Mouse (Mus musculus): ENCODE measurements around the gene Slc9a5. TPM values are rescaled to one million over a fixed set of nuclear protein-coding genes. Genes with fewer than 3 reads are reported as not detected.
A peak's percentile ranks its signal among the peaks of the same experiment; 100 is the strongest.

The Slc9a5 gene
- polyA plus RNA-seq, 1 experiment = 1.9 TPM

DNA sequence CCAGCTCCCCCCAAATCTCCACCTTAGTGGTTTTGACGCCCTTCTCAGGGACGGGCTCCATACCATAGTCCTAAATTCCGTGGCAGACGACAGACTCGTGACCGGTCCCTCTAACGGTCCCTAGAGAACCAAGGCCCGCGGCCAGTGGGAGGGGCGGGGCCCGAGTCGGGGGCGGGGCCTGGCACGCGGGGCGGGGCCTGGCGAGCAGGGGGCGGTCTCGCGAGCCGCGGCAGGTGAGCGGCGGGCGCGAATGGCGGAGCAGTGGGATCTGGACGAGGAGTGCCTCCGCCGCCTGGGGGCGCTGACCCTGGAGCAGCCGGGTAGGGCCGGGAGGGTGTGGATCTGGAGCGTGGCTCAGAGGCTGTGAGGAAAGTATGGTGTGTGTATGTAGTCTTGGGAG, 64.7 kb downstream of the Slc9a5 start, which contains the start of the genes Kctd19 and Lrrc36:
Gene Kctd19 (minus strand): TSS at position 112 of the 400 bp plus-strand sequence.
Gene Lrrc36 (plus strand): TSS at position 181 of the 400 bp plus-strand sequence.
- Histone ChIP-seq H3K27me3 (replicated peaks; ENCODE audit: control insufficient read depth, insufficient read depth, low read length) (peaks cover 3% of the 10 kb centered on the region; the same call in 1 of the 2 replicates), H3K4me1 (ENCODE audit: control insufficient read depth, insufficient read depth, low read length) (peaks cover 3% of the 10 kb centered on the region; the same call in 1 of the 2 replicates), H3K4me3 (ENCODE audit: insufficient read depth, low read depth, low read length) (no peak within 1 kb of the TSS), H3K27ac (ENCODE audit: insufficient read depth, low read depth, low read length) (no peak within 1 kb of the TSS), H3K36me3 (ENCODE audit: control insufficient read depth, insufficient read depth, low read length) (no peaks in the 10 kb centered on the region)
- whole genome bisulfite sequencing = 2% methylated on average over 31 of the region's 34 CpGs
- peak; percentile 44 for DNase-seq
- TF ChIP-seq CTCF (conservative IDR thresholded peaks at IDR 0.05; ENCODE audit: insufficient read depth, insufficient read length, low read depth, low read length) (peak; percentile 21; the same call in 1 of the 2 replicates), POLR2A (IDR thresholded peaks at IDR 0.05; ENCODE audit: low read depth, low read length) (no peak)

- Histone ChIP-seq H3K36me3 (ENCODE audit: control insufficient read depth, insufficient read depth, low read length) (no peaks in the 10 kb centered on the region), H3K4me1 (ENCODE audit: control insufficient read depth, insufficient read depth, low read length) (no peaks in the 10 kb centered on the region), H3K27me3 (replicated peaks; ENCODE audit: control insufficient read depth, insufficient read depth, low read length) (no peaks in the 10 kb centered on the region), H3K4me3 (ENCODE audit: insufficient read depth, low read depth, low read length) (no peak overlapping the region), H3K27ac (ENCODE audit: insufficient read depth, low read depth, low read length) (no peak overlapping the region)
- TF ChIP-seq CTCF (conservative IDR thresholded peaks at IDR 0.05; ENCODE audit: insufficient read depth, insufficient read length, low read depth, low read length) = no peak
- no peak for TF ChIP-seq POLR2A (IDR thresholded peaks at IDR 0.05; ENCODE audit: low read depth, low read length)
- DNase-seq = no peak
- 90% methylated on average over 2 of the region's 2 CpGs for WGBS
Observed at GRCm38 (mm10) chr8:105418992-105419391, 70.3 kb downstream of the Slc9a5 start.

Other genes starting within 250 kb of the Slc9a5 start
- gene Ces4a, start 217.0 kb upstream of the Slc9a5 start, polyA plus RNA-seq (2012; rRNA removed) = 0.03 TPM in 1 of 2 replicates, not detected in the other
- gene Cbfb, start 178.2 kb upstream of the Slc9a5 start, polyA plus RNA-seq (2012; rRNA removed) = 4.4 and 6.1 TPM in 2 replicates
- gene D230025D16Rik, start 123.7 kb upstream of the Slc9a5 start, polyA plus RNA-seq (2012; rRNA removed) = 22.1 and 23.2 TPM in 2 replicates
- 4.8 and 5.3 TPM in 2 replicates for gene B3gnt9, start 93.7 kb upstream of the Slc9a5 start, polyA plus RNA-seq (2012; rRNA removed)
- gene Tradd, start 84.2 kb upstream of the Slc9a5 start, polyA plus RNA-seq (2012; rRNA removed) = 13.1 and 13.5 TPM in 2 replicates
- gene Fbxl8, start 84.2 kb upstream of the Slc9a5 start, polyA plus RNA-seq (2012; rRNA removed) = 6.9 and 8.3 TPM in 2 replicates
- 2.1 and 2.7 TPM in 2 replicates for gene Hsf4, start 79.0 kb upstream of the Slc9a5 start, polyA plus RNA-seq (2012; rRNA removed)
- gene Nol3, start 72.7 kb upstream of the Slc9a5 start, polyA plus RNA-seq (2012; rRNA removed) = 4.8 and 5.6 TPM in 2 replicates
- gene 4931428F04Rik, start 59.0 kb upstream of the Slc9a5 start, polyA plus RNA-seq (2012; rRNA removed) = 2.1 and 2.5 TPM in 2 replicates
- 11.7 and 15.3 TPM in 2 replicates for gene Exoc3l, start 52.7 kb upstream of the Slc9a5 start, polyA plus RNA-seq (2012; rRNA removed)
- 88.1 and 93.5 TPM in 2 replicates for gene E2f4, start 51.2 kb upstream of the Slc9a5 start, polyA plus RNA-seq (2012; rRNA removed)
- gene Elmo3, start 43.2 kb upstream of the Slc9a5 start, polyA plus RNA-seq (2012; rRNA removed) = 49.6 and 60.3 TPM in 2 replicates
- gene Lrrc29, start 22.6 kb upstream of the Slc9a5 start, polyA plus RNA-seq (2012; rRNA removed) = 11.0 and 14.1 TPM in 2 replicates
- 113 and 116 TPM in 2 replicates for gene Tmem208, start 22.5 kb upstream of the Slc9a5 start, polyA plus RNA-seq (2012; rRNA removed)
- gene Fhod1, start 890 bp upstream of the Slc9a5 start, polyA plus RNA-seq (2012; rRNA removed) = 18.2 and 20.0 TPM in 2 replicates
- gene Plekhg4, start 24.4 kb downstream of the Slc9a5 start, polyA plus RNA-seq (2012; rRNA removed) = 0.14 and 0.18 TPM in 2 replicates
- gene Kctd19, start 64.7 kb downstream of the Slc9a5 start, polyA plus RNA-seq (2012; rRNA removed) = 0.08 and 0.17 TPM in 2 replicates
- gene Lrrc36, start 64.7 kb downstream of the Slc9a5 start, polyA plus RNA-seq (2012; rRNA removed) = 0.33 and 0.45 TPM in 2 replicates
- 11.9 and 19.3 TPM in 2 replicates for gene Tppp3, start 122.7 kb downstream of the Slc9a5 start, polyA plus RNA-seq (2012; rRNA removed)
- gene Zdhhc1, start 148.1 kb downstream of the Slc9a5 start, polyA plus RNA-seq (2012; rRNA removed) = 47.6 and 57.7 TPM in 2 replicates
- gene Hsd11b2, start 169.9 kb downstream of the Slc9a5 start, polyA plus RNA-seq (2012; rRNA removed) = 310 and 336 TPM in 2 replicates
- gene Atp6v0d1, start 217.2 kb downstream of the Slc9a5 start, polyA plus RNA-seq (2012; rRNA removed) = 161 and 182 TPM in 2 replicates

Data from kidney, adult 2 months (tissue).